Mouse (Mus musculus) midbrain, embryonic 11.5 days (tissue): ENCODE measurements around the gene Lrig3. TPM values are rescaled to one million over a fixed set of nuclear protein-coding genes. Genes with fewer than 3 reads are reported as not detected.

ENCODE experiments used
- ATAC-seq: fragments of 200-750 bp; cut with Nextera tagmentation; 2 replicates; pipeline ENCODE4 v1.8.0; 2017; ENCODE audit warnings: moderate TSS enrichment, moderate library complexity; ENCODE audit not compliant: low FRiP score
- DNase-seq: peaks from one replicate; pipeline ENCODE4 v3.0.0; 2015; ENCODE audit warnings: low spot score; ENCODE audit errors: missing footprints
- H3K27ac ChIP-seq: fragments of 300-500 bp; sonication (generic); 2 replicates; pipeline ENCODE4 v1.5.1; 2014; ENCODE audit warnings: low read depth, low read length
- H3K27me3 ChIP-seq: fragments of 300-500 bp; sonication (generic); 2 replicates; pipeline ENCODE4 v1.6.1; 2014; ENCODE audit warnings: mild to moderate bottlenecking, low read length, moderate library complexity, mixed read lengths; ENCODE audit not compliant: control insufficient read depth, insufficient read depth
- H3K36me3 ChIP-seq: fragments of 300-500 bp; sonication (generic); 2 replicates; pipeline ENCODE4 v1.6.1; 2014; ENCODE audit warnings: mild to moderate bottlenecking, low read length, moderate library complexity, mixed read lengths; ENCODE audit not compliant: control insufficient read depth, insufficient read depth
- H3K4me1 ChIP-seq: fragments of 300-500 bp; sonication (generic); 2 replicates; pipeline ENCODE4 v1.6.1; 2014; ENCODE audit warnings: low read length; ENCODE audit not compliant: control insufficient read depth, insufficient read depth
- H3K4me2 ChIP-seq: fragments of 300-500 bp; sonication (generic); 2 replicates; pipeline ENCODE4 v1.6.1; 2014; ENCODE audit warnings: mild to moderate bottlenecking, moderate library complexity
- H3K4me3 ChIP-seq: fragments of 300-500 bp; sonication (generic); 2 replicates; pipeline ENCODE4 v1.5.1; 2014; ENCODE audit warnings: low read depth, low read length
- H3K9ac ChIP-seq: fragments of 300-500 bp; sonication (generic); 2 replicates; pipeline ENCODE4 v1.6.1; 2014; ENCODE audit warnings: low read length
- H3K9me3 ChIP-seq: fragments of 300-500 bp; sonication (generic); 2 replicates; pipeline ENCODE4 v1.6.1; 2016; ENCODE audit warnings: low read length; ENCODE audit not compliant: control insufficient read depth
- WGBS: fragments of 180-500 bp; shearing (Covaris S2); extraction: QIAGEN DNeasy Blood & Tissue Kit; methylation state at CpG from one replicate; pipeline ENCODE4 v1.1.7; 2014; 5-methylcytosine and 5-hydroxymethylcytosine counted together
- polyA plus RNA-seq: library from polyadenylated mRNA; unstranded; fragments of >200 nt; fragmentation: Nextera tagmentation; extraction: Ambion mirVana; gene quantifications from 2 replicates; pipeline ENCODE4 v1.2.1, GENCODE M21; 2014

Gene Lrig3
- polyA plus RNA-seq, 1 experiment from 2014 or later, result 9.5 TPM

GRCm38 (mm10) chr10:125970031-125970430 lies 4.1 kb downstream of the Lrig3 start:
- no peaks in the 10 kb centered on the region for H3K36me3 ChIP-seq
- H3K9ac ChIP-seq, result no peak overlapping the region
- 69% methylated on average over 2 of the region's 2 CpGs for WGBS
- DNase-seq, result peak; percentile 81
- H3K4me1 ChIP-seq, result peaks cover 13% of the 10 kb centered on the region; the same call in 1 of the 2 replicates
- H3K27me3 ChIP-seq, result no peaks in the 10 kb centered on the region
- no peak for ATAC-seq
- no peak overlapping the region; the same call in 1 of the 2 replicates for H3K4me2 ChIP-seq
- no peak overlapping the region for H3K4me3 ChIP-seq
- H3K9me3 ChIP-seq, result no peaks in the 10 kb centered on the region
- H3K27ac ChIP-seq, result no peak overlapping the region

GRCm38 (mm10) chr10:125970500-125970899 lies 4.5 kb downstream of the Lrig3 start:
- no peaks in the 10 kb centered on the region for H3K36me3 ChIP-seq
- no peak overlapping the region for H3K9ac ChIP-seq
- no peaks in the 10 kb centered on the region for H3K9me3 ChIP-seq
- DNase-seq (peak; percentile 80), ATAC-seq (no peak)
- no peak overlapping the region for H3K4me3 ChIP-seq
- H3K4me1 ChIP-seq, result peaks cover 13% of the 10 kb centered on the region; the same call in 1 of the 2 replicates
- WGBS, result 44% methylated on average over 4 of the region's 4 CpGs
- H3K4me2 ChIP-seq, result no peak overlapping the region; the same call in 1 of the 2 replicates
- H3K27ac ChIP-seq, result no peak overlapping the region
- H3K27me3 ChIP-seq, result no peaks in the 10 kb centered on the region

GRCm38 (mm10) chr10:125973726-125974125 lies 7.8 kb downstream of the Lrig3 start:
- WGBS, result 82% methylated on average over 7 of the region's 7 CpGs
- Histone ChIP-seq H3K9ac (no peak overlapping the region), H3K27me3 (no peaks in the 10 kb centered on the region), H3K36me3 (no peaks in the 10 kb centered on the region), H3K4me1 (peaks cover 13% of the 10 kb centered on the region; the same call in 1 of the 2 replicates), H3K4me3 (no peak overlapping the region), H3K27ac (no peak overlapping the region), H3K4me2 (no peak overlapping the region), H3K9me3 (no peaks in the 10 kb centered on the region)
- DNase-seq (peak; percentile 4), ATAC-seq (no peak)

- Histone ChIP-seq H3K4me2 (no peak overlapping the region), H3K4me1 (no peaks in the 10 kb centered on the region), H3K9ac (no peak overlapping the region), H3K27ac (no peak overlapping the region), H3K36me3 (no peaks in the 10 kb centered on the region), H3K9me3 (no peaks in the 10 kb centered on the region), H3K27me3 (no peaks in the 10 kb centered on the region), H3K4me3 (no peak overlapping the region)
- DNase-seq, result no peak
- ATAC-seq, result no peak
- WGBS, result 93% methylated on average over 5 of the region's 5 CpGs
Measured at GRCm38 (mm10) chr10:125981938-125982337, 16.0 kb downstream of the Lrig3 start.

GRCm38 (mm10) chr10:125984473-125985035 lies 18.6 kb downstream of the Lrig3 start:
- Histone ChIP-seq H3K9ac (no peak overlapping the region), H3K27me3 (no peaks in the 10 kb centered on the region), H3K36me3 (no peaks in the 10 kb centered on the region), H3K4me1 (no peaks in the 10 kb centered on the region), H3K27ac (no peak overlapping the region), H3K4me3 (no peak overlapping the region), H3K4me2 (no peak overlapping the region), H3K9me3 (no peaks in the 10 kb centered on the region)
- DNase-seq (no peak), ATAC-seq (no peak)
- 86% methylated on average over 9 of the region's 9 CpGs for WGBS

- no peak for DNase-seq
Measured at GRCm38 (mm10) chr10:125985795-125986194, 19.8 kb downstream of the Lrig3 start.

GRCm38 (mm10) chr10:125986443-125986842 lies 20.5 kb downstream of the Lrig3 start:
- Histone ChIP-seq H3K27me3 (no peaks in the 10 kb centered on the region), H3K27ac (no peak overlapping the region), H3K4me3 (no peak overlapping the region), H3K9me3 (no peaks in the 10 kb centered on the region), H3K4me2 (no peak overlapping the region), H3K36me3 (no peaks in the 10 kb centered on the region), H3K9ac (no peak overlapping the region), H3K4me1 (peaks cover 2% of the 10 kb centered on the region; the same call in 1 of the 2 replicates)
- ATAC-seq (no peak), DNase-seq (no peak)
- WGBS, result 91% methylated on average over 9 of the region's 9 CpGs

More at GRCm38 (mm10) chr10:125985795-125986194, 19.8 kb downstream of the Lrig3 start:
- H3K9ac ChIP-seq, result no peak overlapping the region
- ATAC-seq, result no peak
- H3K27ac ChIP-seq, result no peak overlapping the region
- 88% methylated on average over 1 of the region's 1 CpGs for WGBS
- H3K4me3 ChIP-seq, result no peak overlapping the region
- no peaks in the 10 kb centered on the region for H3K36me3 ChIP-seq
- H3K4me2 ChIP-seq, result no peak overlapping the region
- no peaks in the 10 kb centered on the region for H3K9me3 ChIP-seq
- no peaks in the 10 kb centered on the region for H3K27me3 ChIP-seq
- no peaks in the 10 kb centered on the region; the same call in 1 of the 2 replicates for H3K4me1 ChIP-seq

GRCm38 (mm10) chr10:125987307-125987706 lies 21.3 kb downstream of the Lrig3 start:
- no peak overlapping the region for H3K4me3 ChIP-seq
- WGBS, result 82% methylated on average over 6 of the region's 6 CpGs
- no peaks in the 10 kb centered on the region for H3K27me3 ChIP-seq
- H3K4me2 ChIP-seq, result no peak overlapping the region
- H3K27ac ChIP-seq, result no peak overlapping the region
- no peaks in the 10 kb centered on the region for H3K9me3 ChIP-seq
- no peak for DNase-seq
- H3K9ac ChIP-seq, result no peak overlapping the region
- no peaks in the 10 kb centered on the region for H3K36me3 ChIP-seq
- peaks cover 2% of the 10 kb centered on the region; the same call in 1 of the 2 replicates for H3K4me1 ChIP-seq
- ATAC-seq, result no peak

- 93% methylated on average over 11 of the region's 11 CpGs for WGBS
- ATAC-seq (no peak), DNase-seq (no peak)
- H3K36me3 ChIP-seq, result no peaks in the 10 kb centered on the region
- no peak overlapping the region for H3K4me2 ChIP-seq
- H3K27me3 ChIP-seq, result no peaks in the 10 kb centered on the region
- H3K9me3 ChIP-seq, result no peaks in the 10 kb centered on the region
- no peak overlapping the region for H3K9ac ChIP-seq
- H3K4me3 ChIP-seq, result no peak overlapping the region
- H3K4me1 ChIP-seq, result peaks cover 2% of the 10 kb centered on the region; the same call in 1 of the 2 replicates
- H3K27ac ChIP-seq, result no peak overlapping the region
Measured at GRCm38 (mm10) chr10:125988037-125988436, 22.1 kb downstream of the Lrig3 start.
